ENCODE assay signal across 7 mouse cellular contexts in the genomic region with DNA sequence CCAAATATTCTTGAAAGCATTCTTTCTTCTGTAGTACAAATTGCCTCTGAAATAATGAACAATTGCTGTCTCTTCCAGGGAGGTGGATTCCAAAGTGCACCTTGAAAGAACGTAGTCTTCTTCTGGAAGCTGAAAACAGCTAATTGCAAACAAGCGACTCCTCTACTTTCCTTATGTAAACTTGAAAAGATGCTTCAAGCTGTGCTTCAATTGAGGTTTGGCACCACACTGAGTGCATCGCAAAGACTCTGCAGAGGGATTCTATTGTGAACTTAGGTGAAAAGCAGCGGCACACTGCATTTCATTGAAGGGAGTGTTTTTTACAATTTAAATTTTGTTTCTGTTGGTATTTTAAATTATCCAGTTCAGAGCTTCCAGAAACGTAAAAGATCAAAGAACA. TPM values are rescaled to one million over a fixed set of nuclear protein-coding genes. Genes with fewer than 3 reads are reported as not detected.
DNase-seq lines count a peak whose midpoint lies in the region; ATAC-seq and TF ChIP-seq lines count a peak whose summit lies in the region.

No protein-coding gene starts in this region.

- H3K4me2 ChIP-seq in lung, embryonic 14.5 days, result peak overlapping the region; percentile 72
- peak overlapping the region; percentile 69 for H3K4me2 ChIP-seq in forebrain, embryonic 11.5 days (ENCODE audit: low read depth, low read length, severe bottlenecking)
- H3K4me2 ChIP-seq in limb, embryonic 13.5 days (replicated peaks), result peak overlapping the region; percentile 71
- H3K4me2 ChIP-seq in stomach, embryonic 15.5 days, result peak overlapping the region; percentile 78

- no peak overlapping the region for H3K27ac ChIP-seq in lung, embryonic 14.5 days (ENCODE audit: low read depth)
- H3K27ac ChIP-seq in forebrain, embryonic 11.5 days (ENCODE audit: low read depth, low read length), result peak overlapping the region; percentile 68; the same call in 1 of the 2 replicates
- H3K27ac ChIP-seq in limb, embryonic 13.5 days, result no peak overlapping the region
- no peak overlapping the region for H3K27ac ChIP-seq in stomach, embryonic 15.5 days

- TF ChIP-seq CTCF in lung, embryonic 14.5 days (IDR thresholded peaks at IDR 0.05; ENCODE audit: low read depth), result no peak

- no peak for ATAC-seq in lung, embryonic 14.5 days (ENCODE audit: insufficient read depth)
- peak; percentile 19 for ATAC-seq in forebrain, embryonic 11.5 days (replicated peaks; ENCODE audit: low FRiP score)
- ATAC-seq in limb, embryonic 13.5 days (ENCODE audit: low FRiP score, low read depth), result no peak
- ATAC-seq in stomach, embryonic 15.5 days (ENCODE audit: insufficient read depth, low FRiP score, low read depth), result no peak

- intact Hi-C loops in left cerebral cortex, postnatal 14 days (cut with DNase I), result no loop called here

- no peaks in the 10 kb centered on the region for H3K27me3 ChIP-seq in lung, embryonic 14.5 days (ENCODE audit: insufficient read depth, low read length)
- peaks cover 2% of the 10 kb centered on the region; the same call in 1 of the 2 replicates for H3K27me3 ChIP-seq in forebrain, embryonic 11.5 days (ENCODE audit: control insufficient read depth, insufficient read depth, low read length)
- no peaks in the 10 kb centered on the region for H3K27me3 ChIP-seq in limb, embryonic 13.5 days
- H3K27me3 ChIP-seq in stomach, embryonic 15.5 days (replicated peaks), result no peaks in the 10 kb centered on the region

- H3K36me3 ChIP-seq in lung, embryonic 14.5 days (ENCODE audit: insufficient read depth), result no peaks in the 10 kb centered on the region
- H3K36me3 ChIP-seq in forebrain, embryonic 11.5 days (ENCODE audit: control insufficient read depth, insufficient read depth, low read length), result no peaks in the 10 kb centered on the region; the same call in 1 of the 2 replicates
- H3K36me3 ChIP-seq in limb, embryonic 13.5 days, result no peaks in the 10 kb centered on the region
- no peaks in the 10 kb centered on the region for H3K36me3 ChIP-seq in stomach, embryonic 15.5 days

- H3K9me3 ChIP-seq in lung, embryonic 14.5 days (ENCODE audit: low read depth, low read length), result no peaks in the 10 kb centered on the region
- no peaks in the 10 kb centered on the region for H3K9me3 ChIP-seq in forebrain, embryonic 11.5 days (ENCODE audit: control insufficient read depth, low read length)
- H3K9me3 ChIP-seq in limb, embryonic 13.5 days, result no peaks in the 10 kb centered on the region
- no peaks in the 10 kb centered on the region for H3K9me3 ChIP-seq in stomach, embryonic 15.5 days

- no peaks in the 10 kb centered on the region for H3K4me1 ChIP-seq in lung, embryonic 14.5 days (ENCODE audit: insufficient read depth)
- peaks cover 9% of the 10 kb centered on the region for H3K4me1 ChIP-seq in forebrain, embryonic 11.5 days (replicated peaks; ENCODE audit: control insufficient read depth, insufficient read depth, low read length)
- H3K4me1 ChIP-seq in limb, embryonic 13.5 days, result peaks cover 18% of the 10 kb centered on the region
- no peaks in the 10 kb centered on the region for H3K4me1 ChIP-seq in stomach, embryonic 15.5 days

- DNase-seq in lung, embryonic 14.5 days, result no peak
- no peak for DNase-seq in lung, postnatal 36 days
- no peak for DNase-seq in forebrain, embryonic 11.5 days (ENCODE audit: low spot score)
- DNase-seq in left cerebral cortex, postnatal 14 days (ENCODE audit: low spot score in 2 of 2), result no peak
- DNase-seq in gastrocnemius, postnatal 25 days, result no peak

- H3K4me3 ChIP-seq in lung, embryonic 14.5 days (ENCODE audit: low read depth, low read length), result peak overlapping the region; percentile 77
- H3K4me3 ChIP-seq in forebrain, embryonic 11.5 days (ENCODE audit: low read depth, low read length), result peak overlapping the region; percentile 61
- H3K4me3 ChIP-seq in limb, embryonic 13.5 days, result peak overlapping the region; percentile 72
- peak overlapping the region; percentile 76 for H3K4me3 ChIP-seq in stomach, embryonic 15.5 days (replicated peaks)

- H3K9ac ChIP-seq in lung, embryonic 14.5 days, result no peak overlapping the region
- no peak overlapping the region; the same call in 1 of the 2 replicates for H3K9ac ChIP-seq in forebrain, embryonic 11.5 days (ENCODE audit: low read length)
- peak overlapping the region; percentile 51; the same call in 1 of the 2 replicates for H3K9ac ChIP-seq in limb, embryonic 13.5 days
- no peak overlapping the region for H3K9ac ChIP-seq in stomach, embryonic 15.5 days

- WGBS in lung, embryonic 14.5 days, result 8% methylated on average over 5 of the region's 5 CpGs
- 2% methylated on average over 5 of the region's 5 CpGs for WGBS in forebrain, embryonic 11.5 days
- 4% methylated on average over 5 of the region's 5 CpGs for WGBS in limb, embryonic 13.5 days
- WGBS in stomach, embryonic 15.5 days, result 13% methylated on average over 5 of the region's 5 CpGs

RNA-seq across cellular contexts. Expression of a gene that starts 0.9 kb away (rescaled TPM):
- polyA plus RNA-seq in lung, embryonic 14.5 days (2014; fragmentation: Nextera tagmentation; extraction: Ambion mirVana), result 20.2 and 21.9 TPM in 2 replicates
- 15.2 and 16.9 TPM in 2 replicates for polyA plus RNA-seq in forebrain, embryonic 11.5 days (2014; fragmentation: Nextera tagmentation; extraction: Ambion mirVana)
- 19.8 and 20.7 TPM in 2 replicates for polyA plus RNA-seq in limb, embryonic 13.5 days (2015; fragmentation: Nextera tagmentation; extraction: Ambion mirVana)
- 12.3 and 14.0 TPM in 2 replicates for polyA plus RNA-seq in stomach, embryonic 15.5 days (2015; fragmentation: Nextera tagmentation; extraction: Ambion mirVana)
- total RNA-seq in left cerebral cortex, postnatal 14 days (2021), result 1 to 10 TPM; 6.6 to 6.9 TPM
- total RNA-seq in gastrocnemius, postnatal 25 days (2021), result 1 to 10 TPM; 3.7 to 4.7 TPM
